Mouse (Mus musculus) cerebellum, adult (tissue): Measurements from ENCODE around the gene Olfr1246.
"Not testable (repeated sequence)": the region's sequence is repeated elsewhere in the genome, so short reads cannot be mapped to it uniquely, and the experiment has no call there.

ENCODE experiments used
- ATAC-seq: cut with Nextera tagmentation; 2 replicates; pipeline ENCODE4 v1.9.2; 2017; ENCODE audit warnings: mild to moderate bottlenecking, moderate library complexity, mixed read lengths; ENCODE audit not compliant: insufficient number of reproducible peaks, low FRiP score, low TSS enrichment

The Olfr1246 gene

DNA sequence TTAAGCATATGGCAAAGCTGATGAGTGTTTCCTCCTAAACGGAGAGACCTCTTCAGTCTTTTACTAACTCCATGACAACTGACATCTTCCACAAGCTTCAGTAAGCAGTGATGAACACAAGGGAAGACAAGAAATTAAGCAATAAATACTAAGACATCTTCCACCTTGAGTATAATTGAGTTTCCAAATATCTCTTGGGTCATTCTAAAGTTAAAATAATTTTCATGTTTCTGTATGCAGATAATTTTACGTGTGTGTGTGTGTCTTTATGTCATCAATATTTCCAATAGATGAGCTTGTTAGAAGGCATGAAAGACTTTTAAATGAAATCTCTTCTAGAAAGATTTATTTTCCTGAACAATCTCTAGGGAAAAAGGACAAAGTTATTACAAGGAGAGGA is at the start of gene Olfr1246:
Olfr1246 (minus strand) TSS at position 101 of the 400 bp plus-strand sequence.
- ATAC-seq: no peak

GRCm38 (mm10) chr2:89634883-89635282 is 41.9 kb upstream of the Olfr1246 start, which contains the start of gene Olfr1249:
Gene Olfr1249 (minus strand): TSS chr2:89634983.
- ATAC-seq: no peak

- not testable (repeated sequence) for ATAC-seq
These were observed 25.2 kb upstream of the Olfr1246 start, which contains the start of gene Olfr1248 for GRCm38 (mm10) chr2:89618145-89618544. Gene Olfr1248 (minus strand): TSS chr2:89618245.

GRCm38 (mm10) chr2:89614030-89614429 is 21.1 kb upstream of the Olfr1246 start, which contains the start of gene Olfr1247:
Gene Olfr1247 (minus strand): TSS chr2:89614130.
- ATAC-seq: no peak

GRCm38 (mm10) chr2:89578347-89578746 is 14.6 kb downstream of the Olfr1246 start, which contains the start of gene Olfr1245:
Gene Olfr1245 (minus strand): TSS chr2:89578447.
- no peak for ATAC-seq

- ATAC-seq: not testable (repeated sequence)
These were observed 30.3 kb downstream of the Olfr1246 start for GRCm38 (mm10) chr2:89562706-89563105.

DNA sequence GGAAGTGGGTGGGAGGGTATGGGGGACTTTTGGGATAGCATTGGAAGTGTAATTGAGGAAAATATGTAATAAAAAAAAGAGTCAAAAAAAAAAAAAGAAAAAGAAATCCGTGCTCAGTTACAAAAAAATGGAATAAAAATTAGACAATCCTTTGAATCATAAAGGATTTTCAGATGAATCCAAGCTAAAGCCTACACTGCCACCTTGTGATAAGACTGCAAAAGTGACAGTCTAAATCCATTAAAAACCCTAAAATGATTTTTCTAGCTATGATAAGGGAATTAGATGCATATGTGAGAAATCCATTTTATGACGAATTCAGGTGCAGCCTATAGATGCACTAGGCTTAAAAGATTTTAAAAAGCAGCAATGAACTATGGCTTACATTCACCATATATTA is 48.4 kb downstream of the Olfr1246 start:
- no peak for ATAC-seq

GRCm38 (mm10) chr2:89539923-89540322 is 53.0 kb downstream of the Olfr1246 start:
- ATAC-seq: no peak
